ENCODE assay signal across 16 mouse cellular contexts in the genomic region with DNA sequence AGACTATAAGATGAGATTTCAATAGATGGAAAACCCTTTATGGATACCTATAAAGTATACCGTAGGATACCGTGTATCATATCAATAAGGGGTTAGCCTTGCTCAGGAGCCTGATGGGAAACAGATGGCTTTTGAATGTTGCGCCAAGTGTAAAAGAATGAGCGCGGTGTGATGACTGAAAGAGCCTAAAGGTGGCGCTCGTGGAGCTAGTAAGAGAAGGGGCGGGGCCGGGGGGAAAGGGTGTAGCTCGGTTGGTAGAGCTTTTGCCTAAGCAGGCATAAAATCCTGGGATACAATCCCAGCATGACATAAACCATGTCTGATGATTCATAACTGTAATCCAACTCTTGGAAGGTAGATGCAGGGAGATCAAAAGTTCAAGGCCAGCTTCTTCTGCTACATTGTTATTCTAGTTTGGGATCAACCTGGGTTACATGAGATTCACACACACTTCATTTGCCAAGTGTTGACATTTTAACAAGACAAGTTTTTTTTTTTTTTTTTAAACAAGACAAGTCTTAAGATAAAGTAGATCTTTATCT. TPM values are rescaled to one million over a fixed set of nuclear protein-coding genes. Genes with fewer than 3 reads are reported as not detected.
A peak's percentile ranks its signal among the peaks of the same experiment; 100 is the strongest.
DNase-seq lines count a peak whose midpoint lies in the region; ATAC-seq and TF ChIP-seq lines count a peak whose summit lies in the region.
"Had no signal": no experiment of that assay in that cellular context is flagged by ENCODE, and none has a peak within 500 bp of the region (broad histone marks: within the 10 kb centered on the region; RNA-seq: fewer than 3 reads in every experiment).

No protein-coding gene starts in this region.

- no peaks in the 10 kb centered on the region for H3K36me3 ChIP-seq in liver, embryonic 11.5 days (ENCODE audit: control insufficient read depth, insufficient read depth, low read length)
- H3K36me3 ChIP-seq in small intestine, adult 2 months (ENCODE audit: control insufficient read depth, insufficient read depth, low read length): no peaks in the 10 kb centered on the region
- H3K36me3 ChIP-seq: limb, embryonic 15.5 days; midbrain, embryonic 13.5 days; neural tube, embryonic 15.5 days had no signal

- no peak overlapping the region for H3K9ac ChIP-seq in liver, embryonic 11.5 days (ENCODE audit: low read depth, low read length)
- H3K9ac ChIP-seq: limb, embryonic 15.5 days; midbrain, embryonic 13.5 days; neural tube, embryonic 15.5 days had no signal

- H3K9me3 ChIP-seq in liver, embryonic 11.5 days (ENCODE audit: control insufficient read depth, low read length): no peaks in the 10 kb centered on the region
- H3K9me3 ChIP-seq: limb, embryonic 15.5 days; midbrain, embryonic 13.5 days; neural tube, embryonic 15.5 days had no signal

- TF ChIP-seq POLR2A in small intestine, adult 2 months (IDR thresholded peaks at IDR 0.05; ENCODE audit: low read depth, low read length): no peak

- ATAC-seq in liver, embryonic 11.5 days (replicated peaks; ENCODE audit: low FRiP score): no peak
- ATAC-seq: midbrain, embryonic 13.5 days had no signal

- no peaks in the 10 kb centered on the region for H3K4me1 ChIP-seq in liver, embryonic 11.5 days (replicated peaks; ENCODE audit: control insufficient read depth, insufficient read depth, low read length)
- H3K4me1 ChIP-seq in small intestine, adult 2 months (ENCODE audit: control insufficient read depth, insufficient read depth, insufficient read length, low read length): peaks cover 26% of the 10 kb centered on the region; the same call in 1 of the 2 replicates
- H3K4me1 ChIP-seq: midbrain, embryonic 13.5 days; neural tube, embryonic 15.5 days had no signal

- no peaks in the 10 kb centered on the region for H3K27me3 ChIP-seq in liver, embryonic 11.5 days (replicated peaks; ENCODE audit: control insufficient read depth, insufficient read depth, low read length)
- no peaks in the 10 kb centered on the region for H3K27me3 ChIP-seq in small intestine, adult 2 months (ENCODE audit: control insufficient read depth, insufficient read depth, low read length)
- H3K27me3 ChIP-seq: limb, embryonic 15.5 days; midbrain, embryonic 13.5 days; neural tube, embryonic 15.5 days had no signal

- peak; percentile 63 for DNase-seq in adrenal gland, postnatal 14 days
- DNase-seq in adrenal gland, adult 8-10 months: no peak
- DNase-seq in liver (peak; percentile 6), NIH3T3 (ENCODE audit: low read depth) (peak; percentile 46)
- no peak for DNase-seq in liver, embryonic 11.5 days (ENCODE audit: low spot score)
- DNase-seq in right cerebral cortex, postnatal 10 days (ENCODE audit: low spot score in 2 of 2): no peak
- no peak for DNase-seq in embryo, embryonic 10 days (ENCODE audit: low spot score)
- DNase-seq: kidney, adult 11 months; layer of hippocampus, adult 9-11 months; right cerebral cortex, postnatal 4 days; thymus, adult 2 months had no signal

- WGBS in liver, embryonic 11.5 days: 49% methylated on average over 10 of the region's 10 CpGs
- 77% methylated on average over 10 of the region's 10 CpGs for WGBS in small intestine, adult 2 months

- H3K4me2 ChIP-seq in liver, embryonic 11.5 days: no peak overlapping the region
- H3K4me2 ChIP-seq: limb, embryonic 15.5 days; midbrain, embryonic 13.5 days; neural tube, embryonic 15.5 days had no signal

- H3K27ac ChIP-seq in liver, embryonic 11.5 days (ENCODE audit: low read depth, low read length): no peak overlapping the region
- H3K27ac ChIP-seq in small intestine, adult 2 months (ENCODE audit: insufficient read depth, low read depth, low read length): no peak overlapping the region
- H3K27ac ChIP-seq: limb, embryonic 15.5 days; midbrain, embryonic 13.5 days; neural tube, embryonic 15.5 days had no signal

- H3K4me3 ChIP-seq in liver, embryonic 11.5 days (ENCODE audit: low read depth, low read length): no peak overlapping the region
- H3K4me3 ChIP-seq in small intestine, adult 2 months (ENCODE audit: low read depth, low read length): no peak overlapping the region
- H3K4me3 ChIP-seq: erythroblast, embryonic 14.5 days; limb, embryonic 15.5 days; midbrain, embryonic 13.5 days; neural tube, embryonic 15.5 days had no signal

- TF ChIP-seq CTCF in small intestine, adult 2 months (IDR thresholded peaks at IDR 0.05; ENCODE audit: extremely low read depth, insufficient read length, insufficient replicate concordance, low read depth, low read length): peak; percentile 32; the same call in 1 of the 2 replicates

RNA-seq across cellular contexts. Expression of gene Slc35g1, which starts 40.9 kb away (rescaled TPM):
- 16.9 and 18.4 TPM in 2 replicates for total RNA-seq in adrenal gland, postnatal 14 days (2021)
- 10 to 100 TPM; 19.6 to 37.8 (median 29.9) TPM for total RNA-seq in adrenal gland, adult 8-10 months (2022)
- 9.1 and 9.4 TPM in 2 replicates for polyA plus RNA-seq in liver, embryonic 11.5 days (2014; fragmentation: Nextera tagmentation; extraction: Ambion mirVana)
- polyA plus RNA-seq in small intestine, adult 2 months (2012; rRNA removed): 25.1 and 36.9 TPM in 2 replicates

Comparison
In these comparisons a context has a peak if more than half of its experiments do, and no peak if none do; other contexts are left out.
1. DNase-seq: peak in adrenal gland, postnatal 14 days (single experiment), liver (single experiment) and NIH3T3 (single experiment); none in adrenal gland, adult 8-10 months (single experiment), liver, embryonic 11.5 days (single experiment), right cerebral cortex, postnatal 10 days (0 of 2) and embryo, embryonic 10 days (single experiment).